Mouse (Mus musculus) bone marrow macrophage, adult 2 months (primary cell): Measurements from ENCODE around the gene Sptlc2.

Source experiments
- CTCF ChIP-seq: IDR thresholded peaks from 2 replicates; pipeline ENCODE4 v1.5.1; 2012; ENCODE audit warnings: low read depth, mild to moderate bottlenecking, low read length, moderate library complexity
- POLR2A ChIP-seq: IDR thresholded peaks from 2 replicates; pipeline ENCODE4 v1.6.1; 2012; ENCODE audit warnings: mild to moderate bottlenecking, low read depth, low read length, borderline replicate concordance

- TF ChIP-seq CTCF (no peak), POLR2A (no peak)
Observed at GRCm38 (mm10) chr12:87319229-87319628, 68.9 kb downstream of the Sptlc2 start.
